Mouse (Mus musculus) frontal cortex, postnatal 36 days (tissue): ENCODE measurements around the gene C2cd3.

ENCODE experiments used
- DNase-seq, 2 experiments: peaks; one replicate each; pipeline ENCODE4 v3.0.0; 2022; ENCODE audit warnings: low spot score in 2 of 2

C2cd3 gene

GRCm38 (mm10) chr7:100371495-100372451, at the start of gene C2cd3, which contains the start of gene Ppme1:
C2cd3 (plus strand) TSS chr7:100372233.
Ppme1 (minus strand) TSS chr7:100372307.
- peak; percentile 99 to 100 for DNase-seq

DNA sequence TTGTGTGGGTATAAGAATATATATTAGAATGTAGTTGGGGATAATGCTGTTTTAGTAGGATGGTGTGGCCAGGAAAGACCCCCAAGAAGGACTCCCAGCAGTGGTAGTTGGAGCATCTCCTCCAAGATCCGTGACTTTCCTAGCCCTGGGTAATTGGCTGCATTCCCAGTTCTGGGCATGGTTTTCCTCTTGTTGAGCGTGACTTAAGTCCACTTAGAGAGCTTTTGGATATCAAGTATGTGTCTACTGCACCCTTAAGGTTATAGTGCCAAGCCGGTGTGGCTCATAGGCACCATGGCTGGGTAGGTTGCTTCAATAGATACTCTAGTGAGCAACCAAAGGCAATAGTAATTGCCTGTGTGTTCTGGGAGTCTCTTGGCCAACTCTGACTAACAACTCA, 48.3 kb upstream of the C2cd3 start:
- DNase-seq = no peak

DNA sequence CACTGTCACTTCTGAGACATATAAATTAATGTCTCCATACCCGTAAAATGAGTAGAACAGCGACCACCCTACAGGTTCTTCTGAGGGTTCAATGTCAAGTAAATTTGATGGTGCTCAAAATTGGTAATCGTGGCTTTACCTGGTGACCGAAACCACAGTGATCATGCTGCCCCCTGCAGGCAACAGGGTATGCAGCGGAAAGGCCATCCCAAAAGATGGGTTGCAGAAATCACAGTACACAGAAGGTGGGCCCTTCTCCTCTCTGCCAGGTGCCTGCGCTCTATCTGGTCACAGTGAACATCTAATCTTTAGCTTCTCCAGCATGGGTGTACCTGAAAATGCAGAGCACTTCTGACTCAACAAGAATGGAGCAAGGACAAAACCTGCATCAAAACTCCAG, 46.6 kb upstream of the C2cd3 start:
- DNase-seq = peak; percentile 52 to 53

DNA sequence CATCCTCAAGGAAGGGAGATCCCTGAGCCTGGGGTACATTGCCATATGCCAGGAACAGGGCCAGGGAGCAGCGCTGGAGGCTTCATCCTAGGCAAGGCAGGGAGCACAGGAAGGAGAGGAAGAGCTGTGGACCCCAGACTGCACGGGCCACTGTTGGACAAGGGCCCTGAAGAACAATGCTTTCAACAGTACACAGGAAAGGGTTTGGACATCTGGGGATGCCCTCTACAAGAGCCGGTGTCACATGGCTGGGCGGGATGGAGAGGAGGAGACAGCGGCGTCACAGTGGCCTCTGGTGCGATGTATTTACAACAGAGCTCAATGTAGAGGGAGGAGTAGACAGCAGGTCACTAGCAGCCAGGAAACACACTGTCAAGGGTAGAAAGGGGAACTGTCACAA, 44.5 kb upstream of the C2cd3 start:
- no peak for DNase-seq

DNA sequence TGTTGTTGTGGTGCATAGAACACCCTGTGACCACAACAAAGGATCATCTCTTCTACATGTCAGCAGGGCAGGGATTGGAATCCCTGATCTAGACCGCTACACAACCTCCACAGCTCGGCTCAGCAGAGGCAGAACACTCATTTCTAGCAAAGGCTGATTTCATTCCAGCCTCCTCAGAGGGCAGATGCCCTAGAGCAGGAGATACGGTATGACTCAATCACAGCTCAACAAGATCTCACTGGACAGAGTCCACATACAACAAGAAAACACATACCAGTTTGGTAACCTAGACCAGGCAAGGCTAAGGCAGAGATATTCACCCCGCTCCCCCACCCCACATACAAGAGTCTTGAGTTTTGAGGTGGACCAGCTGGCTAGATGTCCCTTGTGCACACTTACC, 43.4 kb upstream of the C2cd3 start:
- DNase-seq = no peak

DNA sequence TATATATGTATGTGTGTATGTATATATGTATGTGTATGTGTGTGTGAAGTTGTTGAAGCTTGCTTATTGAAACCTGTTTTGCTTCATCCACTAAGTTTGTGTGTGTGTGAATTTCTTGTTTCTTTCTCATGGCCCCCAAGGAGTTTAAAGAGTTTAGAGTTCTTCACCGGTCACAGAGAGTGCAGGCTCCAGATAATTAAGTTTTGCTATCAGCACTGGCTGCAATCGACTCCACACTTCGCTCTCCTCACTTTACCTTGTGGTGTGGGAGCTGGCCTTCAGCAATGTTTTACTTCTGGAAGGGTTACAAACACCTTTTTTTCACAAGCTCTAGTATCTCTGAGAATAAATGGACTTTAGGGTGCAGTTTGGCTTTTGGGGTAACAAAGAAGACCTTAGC, 40.8 kb upstream of the C2cd3 start:
- DNase-seq = no peak

DNA sequence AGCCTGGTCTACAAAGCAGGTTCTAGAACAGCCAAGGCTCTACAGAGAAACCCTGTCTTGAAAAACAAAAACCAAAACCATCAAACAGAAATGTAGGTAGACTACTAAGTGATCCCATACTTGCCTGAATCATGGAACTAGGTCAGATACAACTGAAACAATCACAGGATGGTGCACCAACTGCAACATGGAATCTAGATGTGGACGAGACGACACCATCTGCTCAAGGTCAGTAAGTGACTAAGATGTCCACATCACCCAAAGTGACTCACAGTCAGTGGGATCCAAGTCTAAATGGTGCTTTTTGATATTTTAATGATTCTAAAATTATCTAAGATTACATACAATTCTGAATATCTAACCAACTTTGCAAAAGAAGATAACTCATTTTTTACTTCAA, 36.1 kb upstream of the C2cd3 start:
- no peak for DNase-seq

DNA sequence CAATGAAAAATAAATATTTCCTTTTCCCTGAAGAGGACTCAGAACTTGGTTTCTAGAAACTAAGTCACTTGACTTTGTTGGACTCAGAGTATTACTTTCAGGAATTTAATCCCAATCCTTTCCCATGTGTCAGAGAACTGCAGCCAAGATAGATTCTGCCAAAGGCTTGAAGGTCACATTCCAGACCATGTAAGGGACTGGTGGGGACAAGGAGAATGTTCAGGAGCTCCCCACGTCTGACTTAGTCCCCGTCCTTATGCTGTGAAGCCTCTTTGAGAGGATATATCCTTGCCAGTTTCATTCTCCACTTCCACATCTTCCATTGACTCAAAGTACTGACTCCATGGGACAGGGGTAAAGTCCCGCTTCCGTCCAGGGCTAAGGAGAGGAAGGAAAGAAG, 17.0 kb upstream of the C2cd3 start:
- no peak for DNase-seq

GRCm38 (mm10) chr7:100356324-100356723, 15.7 kb upstream of the C2cd3 start:
- DNase-seq = no peak

GRCm38 (mm10) chr7:100356768-100357167, 15.3 kb upstream of the C2cd3 start:
- no peak for DNase-seq

- no peak for DNase-seq
Observed at GRCm38 (mm10) chr7:100357856-100358255, 14.2 kb upstream of the C2cd3 start.

DNA sequence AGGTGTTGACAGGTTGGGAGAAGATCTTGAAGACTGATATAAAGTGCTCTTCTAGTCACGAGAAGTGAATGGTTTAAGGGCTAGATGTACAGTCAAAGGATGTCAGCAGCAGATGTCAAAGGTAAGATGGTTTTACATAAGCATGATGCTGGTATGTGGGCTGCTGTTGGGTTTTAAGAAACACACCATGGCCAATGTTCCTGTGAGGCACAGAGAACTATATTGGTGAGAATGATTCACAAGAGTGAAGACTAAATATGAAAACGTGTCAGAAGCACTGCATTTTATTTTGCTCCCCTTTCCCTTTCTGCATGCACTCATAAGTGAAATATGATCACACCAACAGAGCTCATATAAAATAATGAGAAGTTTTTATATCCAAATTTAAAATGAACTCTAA, 8.9 kb upstream of the C2cd3 start:
- DNase-seq = peak in 1 of 2 experiments; percentile 29

- no peak for DNase-seq
Observed at GRCm38 (mm10) chr7:100364888-100365287, 7.1 kb upstream of the C2cd3 start.

GRCm38 (mm10) chr7:100372452-100372980, 483 bp downstream of the C2cd3 start:
- DNase-seq = no peak

GRCm38 (mm10) chr7:100378257-100378656, 6.2 kb downstream of the C2cd3 start:
- DNase-seq = no peak

- no peak for DNase-seq
Observed at GRCm38 (mm10) chr7:100381161-100381560, 9.1 kb downstream of the C2cd3 start.

GRCm38 (mm10) chr7:100383207-100383606, 11.2 kb downstream of the C2cd3 start:
- no peak for DNase-seq

DNA sequence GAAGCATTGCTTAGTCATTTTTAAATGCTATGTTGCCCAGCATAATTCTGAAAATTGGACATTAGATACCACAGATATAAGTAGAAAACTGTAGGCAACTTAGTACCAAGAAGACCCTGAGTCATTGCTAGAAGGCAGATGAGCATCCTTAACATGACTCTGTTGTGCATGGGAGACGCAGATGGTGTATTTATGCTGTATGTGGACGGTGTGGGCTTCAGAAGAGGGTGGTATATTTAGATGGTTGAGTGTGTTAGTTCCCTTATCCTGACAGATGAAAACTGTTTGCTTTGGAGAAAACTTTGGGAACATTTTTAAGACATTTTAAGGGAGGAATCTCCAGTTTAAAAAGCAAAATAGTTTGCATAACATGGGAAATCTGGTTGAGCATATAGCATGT, 16.1 kb downstream of the C2cd3 start:
- peak; percentile 20 to 35 for DNase-seq

GRCm38 (mm10) chr7:100390166-100390565, 18.1 kb downstream of the C2cd3 start:
- DNase-seq = peak; percentile 31 to 45

- no peak for DNase-seq
Observed at GRCm38 (mm10) chr7:100392265-100392664, 20.2 kb downstream of the C2cd3 start.

DNA sequence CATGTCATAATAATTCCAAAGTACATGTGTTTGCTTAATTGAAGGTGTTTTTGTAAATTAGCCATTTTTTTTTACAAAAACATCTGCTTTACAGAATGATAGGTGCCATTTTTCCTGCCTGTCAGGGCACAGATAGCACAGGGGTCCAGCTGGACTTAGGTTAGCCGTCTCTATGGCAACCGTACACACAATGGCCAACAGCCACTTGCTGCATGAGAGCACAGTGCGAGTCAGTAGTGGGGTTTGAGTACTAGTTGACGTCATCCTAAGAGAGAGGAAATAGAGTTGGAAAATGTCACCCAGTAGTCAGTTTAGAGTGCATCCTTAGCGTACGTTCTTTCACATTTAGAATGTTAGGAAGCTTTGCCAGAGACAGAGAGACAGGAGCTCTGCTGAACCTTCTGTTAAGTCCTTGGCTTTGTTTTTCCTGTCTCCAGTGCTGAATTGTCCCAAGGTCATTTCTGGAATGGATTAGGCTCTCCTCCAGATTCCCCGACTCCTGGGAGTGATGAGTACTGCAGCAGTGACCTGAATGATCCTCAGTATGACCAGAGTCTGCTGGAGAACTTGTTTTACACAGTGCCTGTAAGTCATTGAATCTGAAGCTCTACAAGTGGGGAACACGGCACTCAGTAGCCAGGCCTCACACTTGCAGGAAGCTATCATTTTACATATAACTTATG, 27.3 kb downstream of the C2cd3 start:
- no peak for DNase-seq

DNA sequence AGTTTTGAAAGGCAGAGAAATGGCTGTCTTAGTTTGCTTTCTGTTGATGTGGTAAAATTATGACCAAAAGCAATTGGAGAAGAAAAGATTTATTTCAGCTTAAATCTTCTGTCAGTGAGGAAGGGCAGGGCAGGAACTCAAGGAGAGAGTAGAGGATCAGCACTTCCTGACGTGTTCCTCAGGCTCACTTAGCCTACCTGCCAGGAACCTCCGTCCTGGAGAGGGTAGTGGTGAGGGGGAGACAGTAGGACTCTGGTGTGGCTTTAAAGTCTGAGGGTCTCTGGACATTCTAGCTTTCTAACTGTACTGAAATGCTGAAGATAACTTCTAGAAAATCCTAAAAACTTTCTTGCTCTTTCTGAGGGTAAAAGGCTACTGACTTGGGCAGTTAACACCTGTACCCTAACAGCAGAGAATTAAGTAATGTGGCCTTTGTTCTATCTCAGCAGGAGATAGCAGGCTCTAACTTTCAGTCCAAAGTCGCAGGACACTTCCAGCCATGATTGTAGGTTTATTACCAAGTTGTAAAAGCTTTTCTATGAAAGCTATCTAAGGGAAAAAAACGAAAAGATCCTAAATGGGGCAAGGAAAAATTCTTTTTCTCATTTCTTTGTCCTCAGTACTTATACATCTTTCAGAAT, 29.0 kb downstream of the C2cd3 start:
- DNase-seq = no peak
